ENCODE assay signal across 28 mouse cellular contexts in genomic region chr9:67717081-67717480, GRCm38 (mm10). TPM values are rescaled to one million over a fixed set of nuclear protein-coding genes. Genes with fewer than 3 reads are reported as not detected.
DNase-seq lines count a peak whose midpoint lies in the region; ATAC-seq and TF ChIP-seq lines count a peak whose summit lies in the region.
"Had no signal": no experiment of that assay in that cellular context is flagged by ENCODE, and none has a peak within 500 bp of the region (broad histone marks: within the 10 kb centered on the region; RNA-seq: fewer than 3 reads in every experiment).

No protein-coding gene starts in this region.

- H3K4me1 ChIP-seq in testis, adult 2 months (ENCODE audit: control insufficient read depth, insufficient read depth, low read length), result peaks cover 2% of the 10 kb centered on the region
- H3K4me1 ChIP-seq: heart, embryonic 15.5 days; hindbrain, embryonic 13.5 days; limb, embryonic 10.5 days; liver, embryonic 15.5 days had no signal

- no peaks in the 10 kb centered on the region; the same call in none of the 2 replicates for H3K36me3 ChIP-seq in testis, adult 2 months (ENCODE audit: control insufficient read depth, insufficient read depth, low read length)
- H3K36me3 ChIP-seq: embryonic facial prominence, embryonic 10.5 days; forebrain, embryonic 10.5 days; heart, embryonic 15.5 days; hindbrain, embryonic 13.5 days; limb, embryonic 10.5 days; liver, embryonic 15.5 days; lung, embryonic 15.5 days had no signal

- peak; percentile 29 to 47 for DNase-seq in cerebellum, postnatal 10 days
- DNase-seq in layer of hippocampus, adult 11-12 months (ENCODE audit: low spot score), result peak; percentile 13
- no peak for DNase-seq in layer of hippocampus, adult 9-10 months (ENCODE audit: low spot score)
- DNase-seq in testis, postnatal 10 days (ENCODE audit: low spot score), result no peak
- DNase-seq: adrenal gland, postnatal 10 days; cerebellum, adult 9-10 months; gastrocnemius, postnatal 25 days; heart, postnatal 36 days; kidney, adult 18-20 months; kidney, postnatal 4 days; liver; lung, postnatal 36 days; midbrain, embryonic 14.5 days; right cerebral cortex, postnatal 25 days; thymus, adult 18-20 months; thymus, postnatal 36 days had no signal

- TF ChIP-seq POLR2A in testis, adult 2 months (IDR thresholded peaks at IDR 0.05; ENCODE audit: control insufficient read depth, low read depth, low read length), result no peak

- no peak for TF ChIP-seq CTCF in testis, adult 2 months (IDR thresholded peaks at IDR 0.05; ENCODE audit: control insufficient read depth, insufficient read depth, insufficient replicate concordance, low read depth, low read length)

- H3K27ac ChIP-seq in testis, adult 2 months (ENCODE audit: control insufficient read depth, insufficient read depth, low read depth, low read length), result peak overlapping the region; percentile 34
- H3K27ac ChIP-seq: embryonic facial prominence, embryonic 10.5 days; forebrain, embryonic 10.5 days; heart, embryonic 15.5 days; hindbrain, embryonic 13.5 days; limb, embryonic 10.5 days; liver, embryonic 15.5 days; lung, embryonic 15.5 days had no signal

- no peaks in the 10 kb centered on the region for H3K27me3 ChIP-seq in testis, adult 2 months (ENCODE audit: control insufficient read depth, insufficient read depth, low read length)
- H3K27me3 ChIP-seq: heart, embryonic 15.5 days; hindbrain, embryonic 13.5 days; liver, embryonic 15.5 days; lung, embryonic 15.5 days had no signal

- ATAC-seq in cerebellum, adult (ENCODE audit: insufficient number of reproducible peaks, low FRiP score, low TSS enrichment), result no peak
- no peak for ATAC-seq in erythroid progenitor cell, adult 5-6 weeks (replicated peaks; ENCODE audit: low FRiP score, poor library complexity, severe bottlenecking)
- ATAC-seq: forebrain, embryonic 16.5 days had no signal

- peak overlapping the region; percentile 52; the same call in 1 of the 2 replicates for H3K4me3 ChIP-seq in testis, adult 2 months (ENCODE audit: control insufficient read depth, low read depth, low read length)
- H3K4me3 ChIP-seq: embryonic facial prominence, embryonic 10.5 days; forebrain, embryonic 10.5 days; heart, embryonic 15.5 days; hindbrain, embryonic 13.5 days; limb, embryonic 10.5 days; liver, embryonic 15.5 days; lung, embryonic 15.5 days had no signal

RNA-seq across cellular contexts. Expression of gene C2cd4b, which starts 42.2 kb away (rescaled TPM):
- polyA plus RNA-seq in testis, adult 2 months (2012; rRNA removed), result 25.6 and 38.9 TPM in 2 replicates
- not detected in 2 replicates for total RNA-seq in erythroid progenitor cell, adult 5-6 weeks (2015; ENCODE audit: low replicate concordance)
- total RNA-seq in erythroid progenitor cell, adult 5-6 weeks (2017; ENCODE audit: low replicate concordance), result not detected in 2 replicates
- total RNA-seq: megakaryocyte-erythroid progenitor cell, adult 5-6 weeks had no signal
- polyA plus RNA-seq: forebrain, embryonic 10.5 days; liver, embryonic 15.5 days had no signal

Comparison
In these comparisons a context has a peak if more than half of its experiments do, and no peak if none do; other contexts are left out.
1. DNase-seq: peak in cerebellum, postnatal 10 days (2 of 2) and layer of hippocampus, adult 11-12 months (single experiment); none in layer of hippocampus, adult 9-10 months (single experiment) and testis, postnatal 10 days (single experiment).